Mouse (Mus musculus) olfactory bulb, adult 2 months (tissue): Measurements from ENCODE around the gene Bcan. TPM values are rescaled to one million over a fixed set of nuclear protein-coding genes. Genes with fewer than 3 reads are reported as not detected.

Experiments
- H3K27ac ChIP-seq: fragments of 200-500 bp; 2 replicates; pipeline ENCODE4 v1.5.1; 2012; ENCODE audit warnings: low read depth, low read length; ENCODE audit not compliant: insufficient read depth
- H3K4me1 ChIP-seq: fragments of 200-500 bp; 2 replicates; pipeline ENCODE4 v1.6.1; 2012; ENCODE audit warnings: low read length; ENCODE audit not compliant: control insufficient read depth, insufficient read depth
- H3K4me3 ChIP-seq: fragments of 200-500 bp; 2 replicates; pipeline ENCODE4 v1.5.1; 2012; ENCODE audit warnings: mild to moderate bottlenecking, low read depth, low read length, moderate library complexity; ENCODE audit not compliant: insufficient read depth
- CTCF ChIP-seq: fragments of 200-500 bp; IDR thresholded peaks from 2 replicates; pipeline ENCODE4 v1.5.1; 2012; ENCODE audit warnings: low read depth, mild to moderate bottlenecking, low read length, moderate library complexity; ENCODE audit not compliant: insufficient read depth
- POLR2A ChIP-seq: fragments of 200-500 bp; IDR thresholded peaks from 2 replicates; pipeline ENCODE4 v1.6.1; 2012; ENCODE audit warnings: mild to moderate bottlenecking, low read depth, low read length, moderate library complexity; ENCODE audit not compliant: insufficient read depth
- WGBS: fragments of 180-500 bp; shearing (Covaris S2); methylation state at CpG from one replicate; pipeline ENCODE4 v1.1.7; 2018; 5-methylcytosine and 5-hydroxymethylcytosine counted together
- polyA plus RNA-seq: library from polyadenylated mRNA; stranded (reverse); fragments of >200 nt; gene quantifications from 2 replicates; pipeline ENCODE4 v1.2.4, GENCODE M21; 2012; ENCODE audit warnings: low replicate concordance; ENCODE audit not compliant: missing spikeins, insufficient read depth, insufficient read length

The Bcan gene
- polyA plus RNA-seq, 1 experiment, result not detected

GRCm38 (mm10) chr3:87940611-87941010, 59.4 kb downstream of the Bcan start:
- 55% methylated on average over 5 of the region's 5 CpGs for WGBS
- Histone ChIP-seq H3K4me1 (peaks cover 5% of the 10 kb centered on the region; the same call in 1 of the 2 replicates), H3K4me3 (no peak overlapping the region), H3K27ac (no peak overlapping the region)
- no peak for TF ChIP-seq POLR2A
- no peak for TF ChIP-seq CTCF

Other genes starting within 250 kb of the Bcan start
- gene Ntrk1, start 205.1 kb downstream of the Bcan start, polyA plus RNA-seq, result not detected in 2 replicates
- gene Insrr, start 203.3 kb downstream of the Bcan start, polyA plus RNA-seq, result not detected in 2 replicates
- not detected in 2 replicates for gene Pear1, start 175.9 kb downstream of the Bcan start, polyA plus RNA-seq
- gene Sh2d2a, start 153.5 kb downstream of the Bcan start, polyA plus RNA-seq, result not detected in 2 replicates
- not detected in 2 replicates for gene Prcc, start 114.6 kb downstream of the Bcan start, polyA plus RNA-seq
- 549 TPM in 1 of 2 replicates, not detected in the other for gene Hdgf, start 93.9 kb downstream of the Bcan start, polyA plus RNA-seq
- gene Mrpl24, start 80.7 kb downstream of the Bcan start, polyA plus RNA-seq, result not detected in 2 replicates
- gene Isg20l2, start 69.9 kb downstream of the Bcan start, polyA plus RNA-seq, result not detected in 2 replicates
- gene Rrnad1, start 69.5 kb downstream of the Bcan start, polyA plus RNA-seq, result not detected in 2 replicates
- gene Crabp2, start 51.6 kb downstream of the Bcan start, polyA plus RNA-seq, result not detected in 2 replicates
- gene Nes, start 29.2 kb downstream of the Bcan start, polyA plus RNA-seq, result not detected in 2 replicates
- not detected in 2 replicates for gene Hapln2, start 27.4 kb upstream of the Bcan start, polyA plus RNA-seq
- gene Gpatch4, start 42.9 kb upstream of the Bcan start, polyA plus RNA-seq, result not detected in 2 replicates
- gene Naxe, start 58.3 kb upstream of the Bcan start, polyA plus RNA-seq, result not detected in 2 replicates
- not detected in 2 replicates for gene Ttc24, start 78.1 kb upstream of the Bcan start, polyA plus RNA-seq
- gene Iqgap3, start 81.7 kb upstream of the Bcan start, polyA plus RNA-seq, result not detected in 2 replicates
- 460 TPM in 1 of 2 replicates, not detected in the other for gene Mef2d, start 142.1 kb upstream of the Bcan start, polyA plus RNA-seq